Mouse (Mus musculus) WW6 (cell line): ENCODE measurements around the gene Bpnt1.

Experiments
- DNase-seq: peaks from one replicate; pipeline ENCODE4 v3.0.0-alpha.2; 2013; ENCODE audit warnings: low read depth, low spot score

Bpnt1 gene

DNA sequence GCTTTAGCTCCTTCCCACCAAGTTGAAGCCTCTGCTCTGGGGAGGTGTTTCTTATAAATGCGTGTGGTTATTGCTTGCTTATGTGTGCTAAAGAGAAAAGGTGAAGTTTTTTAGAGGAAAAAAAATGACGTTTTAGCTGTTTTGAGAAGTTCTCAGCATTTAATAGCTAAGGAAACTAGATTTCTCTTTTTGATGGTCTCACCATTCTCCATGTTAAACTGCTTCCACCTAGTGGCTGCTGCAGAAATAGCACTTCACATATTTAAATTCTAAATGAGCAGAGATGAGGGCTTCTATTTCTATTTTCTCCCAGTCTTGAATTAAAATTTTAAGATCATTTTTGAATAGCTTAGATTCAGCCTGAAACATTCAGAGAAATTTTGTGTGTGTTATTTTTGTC is 72.1 kb downstream of the Bpnt1 start:
- DNase-seq, result no peak

- DNase-seq, result no peak
Observed at GRCm38 (mm10) chr1:185405921-185406320, 74.0 kb downstream of the Bpnt1 start.
